Mouse (Mus musculus) ES-Bruce4 (cell line): ENCODE measurements around the gene Apol8. TPM values are rescaled to one million over a fixed set of nuclear protein-coding genes. Genes with fewer than 3 reads are reported as not detected.

Source experiments
- H3K27ac ChIP-seq: 2 replicates; pipeline ENCODE4 v1.5.1; 2012; ENCODE audit warnings: low read length, inconsistent platforms; ENCODE audit not compliant: insufficient read depth
- H3K27me3 ChIP-seq: 2 replicates; pipeline ENCODE4 v1.6.1; 2012; ENCODE audit warnings: mild to moderate bottlenecking, low read length, inconsistent platforms; ENCODE audit not compliant: control insufficient read depth, poor library complexity, insufficient read depth, severe bottlenecking
- H3K36me3 ChIP-seq: 2 replicates; pipeline ENCODE4 v1.6.1; 2012; ENCODE audit warnings: inconsistent platforms, mild to moderate bottlenecking, low read length, moderate library complexity; ENCODE audit not compliant: control insufficient read depth, poor library complexity, insufficient read depth, severe bottlenecking
- H3K4me1 ChIP-seq: one replicate; pipeline ENCODE4 v1.8.1; 2011; ENCODE audit warnings: low read length; ENCODE audit not compliant: control insufficient read depth, insufficient read depth
- H3K4me3 ChIP-seq: 2 replicates; pipeline ENCODE4 v1.5.1; 2011; ENCODE audit warnings: low read depth, mild to moderate bottlenecking, low read length
- H3K9ac ChIP-seq: 2 replicates; pipeline ENCODE4 v1.6.1; 2012; ENCODE audit warnings: low read depth, mild to moderate bottlenecking, inconsistent platforms; ENCODE audit not compliant: poor library complexity, severe bottlenecking
- H3K9me3 ChIP-seq: replicated peaks from 2 replicates; pipeline ENCODE4 v1.6.1; 2012; ENCODE audit warnings: mild to moderate bottlenecking, low read length, inconsistent platforms; ENCODE audit not compliant: control insufficient read depth, poor library complexity, insufficient read depth, severe bottlenecking
- CTCF ChIP-seq: IDR thresholded peaks from one replicate; pipeline ENCODE4 v1.8.1; 2011; ENCODE audit warnings: low read depth, low read length
- EP300 ChIP-seq: IDR thresholded peaks from 2 replicates; pipeline ENCODE4 v1.6.1; 2011; ENCODE audit warnings: low read depth, low read length; ENCODE audit not compliant: insufficient read depth
- POLR2A ChIP-seq: IDR thresholded peaks from one replicate; pipeline ENCODE4 v1.8.1; 2011; ENCODE audit warnings: low read length; ENCODE audit not compliant: insufficient read depth
- polyA plus RNA-seq: library from polyadenylated mRNA; stranded (reverse); fragments of >200 nt; gene quantifications from 2 replicates; pipeline ENCODE4 v1.2.4, GENCODE M21; 2011; ENCODE audit warnings: low read depth; ENCODE audit not compliant: missing spikeins, insufficient read depth, insufficient read length

Gene Apol8
- polyA plus RNA-seq, 1 experiment, result 1.4 TPM

DNA sequence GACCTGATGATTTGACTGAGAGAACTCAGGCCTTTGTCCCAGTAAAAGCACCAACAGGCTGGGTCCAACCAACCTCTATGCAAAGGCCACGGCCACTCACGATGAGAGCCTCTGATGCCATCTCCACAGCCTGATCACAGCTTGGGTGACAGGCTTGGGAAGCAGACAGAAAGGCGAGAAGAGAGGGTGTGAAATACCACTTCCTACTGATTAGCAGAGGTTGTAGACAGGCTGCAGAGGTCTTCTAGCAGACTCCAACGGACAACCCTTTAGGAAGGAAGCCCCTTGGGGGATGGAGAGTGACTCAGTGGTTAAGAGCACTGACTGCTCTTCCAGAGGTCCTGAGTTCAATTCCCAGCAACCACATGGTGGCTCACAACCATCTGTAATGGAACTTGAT lies 44.4 kb upstream of the Apol8 start:
- H3K27ac ChIP-seq, result peak overlapping the region; percentile 55; the same call in 1 of the 2 replicates
- no peaks in the 10 kb centered on the region for H3K9me3 ChIP-seq
- H3K9ac ChIP-seq, result no peak overlapping the region
- peaks cover 18% of the 10 kb centered on the region for H3K36me3 ChIP-seq
- TF ChIP-seq CTCF (no peak), POLR2A (no peak), EP300 (no peak)
- no peak overlapping the region for H3K4me3 ChIP-seq
- peaks cover 15% of the 10 kb centered on the region for H3K4me1 ChIP-seq
- H3K27me3 ChIP-seq, result no peaks in the 10 kb centered on the region

DNA sequence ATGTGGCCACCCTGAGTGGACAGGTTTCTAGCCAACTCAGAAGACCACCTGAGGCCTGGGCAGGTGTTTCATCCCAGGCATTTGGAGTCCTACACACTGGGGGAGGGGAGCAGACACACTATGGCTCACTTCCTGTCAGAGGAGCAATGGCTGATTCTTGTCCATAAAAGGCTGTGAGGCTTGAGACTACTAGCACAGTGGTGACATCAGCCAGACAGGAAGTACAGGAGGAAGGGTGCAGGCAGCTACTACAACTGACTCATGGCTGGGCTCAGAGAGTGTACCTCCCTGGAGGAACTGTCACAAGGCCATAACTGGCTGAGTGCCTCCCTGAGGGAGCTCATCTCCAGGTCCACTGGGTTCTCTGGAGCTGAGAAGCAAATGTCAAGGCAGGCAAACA lies 43.7 kb upstream of the Apol8 start:
- Histone ChIP-seq H3K9ac (no peak overlapping the region), H3K36me3 (peaks cover 21% of the 10 kb centered on the region), H3K27ac (peak overlapping the region; percentile 55), H3K27me3 (no peaks in the 10 kb centered on the region), H3K4me3 (no peak overlapping the region), H3K4me1 (peaks cover 15% of the 10 kb centered on the region), H3K9me3 (no peaks in the 10 kb centered on the region)
- TF ChIP-seq EP300 (no peak), POLR2A (no peak), CTCF (no peak)

DNA sequence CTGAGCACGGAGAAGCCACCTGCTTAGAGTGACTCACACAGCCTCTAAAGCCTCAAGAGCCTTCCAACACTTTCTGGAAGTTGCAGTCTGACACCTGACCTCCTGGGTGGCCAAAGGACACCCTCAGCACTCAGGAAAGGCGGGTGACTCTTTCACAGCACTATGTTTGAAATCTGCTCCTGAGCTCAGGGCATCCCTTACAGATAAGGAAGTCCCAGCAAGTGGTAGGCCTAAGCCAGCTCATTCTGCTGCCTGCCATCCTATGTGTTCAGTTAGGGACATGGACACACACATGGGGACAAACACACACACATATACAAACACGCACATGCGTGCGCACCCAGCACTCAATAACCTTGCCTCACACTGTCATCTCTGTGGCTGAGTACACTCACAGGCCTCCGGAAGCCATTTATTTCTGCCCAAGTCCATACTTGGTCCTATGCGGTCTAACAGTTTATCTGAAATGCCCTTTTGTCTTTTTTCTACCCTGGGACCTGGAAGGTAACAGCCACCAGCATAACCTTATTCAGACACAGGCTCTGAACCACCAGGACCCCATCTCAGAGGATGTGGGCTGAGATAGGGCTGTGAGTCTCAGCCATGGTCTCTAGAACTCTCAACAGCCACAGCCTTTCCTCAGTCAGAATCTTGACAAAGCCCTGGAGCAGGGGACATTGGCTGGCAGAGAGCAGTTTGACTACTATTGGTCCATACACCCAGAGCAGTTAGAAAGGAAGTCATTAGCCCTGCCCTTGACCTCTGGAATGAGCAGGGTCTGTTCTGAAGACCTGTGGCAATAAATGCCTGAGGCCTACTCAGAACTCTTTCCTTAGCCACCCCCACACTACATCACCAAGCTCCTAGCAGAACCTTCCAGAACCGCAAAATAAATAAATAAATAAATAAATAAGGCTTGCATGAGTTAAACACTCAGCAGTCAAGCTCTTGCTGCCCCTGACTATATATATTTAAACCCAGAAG lies 43.0 kb upstream of the Apol8 start:
- Histone ChIP-seq H3K27ac (peak overlapping the region; percentile 55), H3K4me3 (no peak overlapping the region), H3K9me3 (no peaks in the 10 kb centered on the region), H3K36me3 (peaks cover 20% of the 10 kb centered on the region), H3K4me1 (peaks cover 13% of the 10 kb centered on the region), H3K9ac (no peak overlapping the region), H3K27me3 (no peaks in the 10 kb centered on the region)
- TF ChIP-seq POLR2A (no peak), EP300 (no peak), CTCF (no peak)

DNA sequence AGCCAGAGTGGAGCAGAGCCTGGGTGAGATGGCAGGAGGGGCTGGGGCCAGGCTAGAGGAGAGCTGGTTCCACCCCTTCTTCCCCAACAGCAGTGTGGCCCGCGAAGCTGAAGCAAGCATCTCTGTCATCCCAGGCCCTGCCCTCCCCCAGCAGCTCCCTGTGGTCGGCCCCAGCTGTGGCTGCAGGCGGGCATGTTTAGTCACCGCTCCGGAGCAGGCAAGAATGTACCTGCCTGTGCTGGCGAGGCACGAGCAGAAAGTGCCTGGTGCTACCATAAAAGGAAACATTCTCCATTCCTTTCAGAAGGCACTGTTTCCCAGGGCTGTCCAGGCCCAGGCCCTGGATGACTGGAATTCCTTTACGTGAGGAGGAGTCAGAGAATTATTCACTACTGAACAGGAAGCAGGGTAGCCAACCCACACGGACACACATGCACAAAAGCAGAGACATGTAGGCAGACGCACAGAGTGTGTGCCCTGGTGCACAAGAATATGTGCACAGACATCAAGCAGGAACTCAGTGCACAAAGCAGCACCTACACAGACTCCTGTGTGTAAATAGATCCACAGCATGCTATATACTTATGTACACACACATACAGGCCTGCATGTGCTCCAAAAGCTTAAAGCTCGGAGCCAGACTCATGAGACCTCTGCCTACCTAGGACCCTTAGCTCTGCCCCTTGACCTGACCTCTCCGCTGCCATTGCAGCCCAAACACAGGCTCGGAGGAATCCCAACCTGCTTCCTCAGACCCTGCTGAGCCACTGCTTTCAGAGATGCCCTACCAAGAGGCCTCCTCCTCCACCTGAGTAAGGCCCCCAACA lies 42.1 kb upstream of the Apol8 start:
- Histone ChIP-seq H3K4me1 (peaks cover 13% of the 10 kb centered on the region), H3K4me3 (0 out of 2 replicates have a peak overlapping the region, but pooled peaks have one; percentile 3), H3K27me3 (no peaks in the 10 kb centered on the region), H3K9ac (0 out of 2 replicates have a peak overlapping the region, but pooled peaks have one; percentile 4), H3K27ac (peak overlapping the region; percentile 55), H3K9me3 (no peaks in the 10 kb centered on the region), H3K36me3 (peaks cover 18% of the 10 kb centered on the region)
- no peak for TF ChIP-seq CTCF
- peak; percentile 89 for TF ChIP-seq EP300
- no peak for TF ChIP-seq POLR2A

DNA sequence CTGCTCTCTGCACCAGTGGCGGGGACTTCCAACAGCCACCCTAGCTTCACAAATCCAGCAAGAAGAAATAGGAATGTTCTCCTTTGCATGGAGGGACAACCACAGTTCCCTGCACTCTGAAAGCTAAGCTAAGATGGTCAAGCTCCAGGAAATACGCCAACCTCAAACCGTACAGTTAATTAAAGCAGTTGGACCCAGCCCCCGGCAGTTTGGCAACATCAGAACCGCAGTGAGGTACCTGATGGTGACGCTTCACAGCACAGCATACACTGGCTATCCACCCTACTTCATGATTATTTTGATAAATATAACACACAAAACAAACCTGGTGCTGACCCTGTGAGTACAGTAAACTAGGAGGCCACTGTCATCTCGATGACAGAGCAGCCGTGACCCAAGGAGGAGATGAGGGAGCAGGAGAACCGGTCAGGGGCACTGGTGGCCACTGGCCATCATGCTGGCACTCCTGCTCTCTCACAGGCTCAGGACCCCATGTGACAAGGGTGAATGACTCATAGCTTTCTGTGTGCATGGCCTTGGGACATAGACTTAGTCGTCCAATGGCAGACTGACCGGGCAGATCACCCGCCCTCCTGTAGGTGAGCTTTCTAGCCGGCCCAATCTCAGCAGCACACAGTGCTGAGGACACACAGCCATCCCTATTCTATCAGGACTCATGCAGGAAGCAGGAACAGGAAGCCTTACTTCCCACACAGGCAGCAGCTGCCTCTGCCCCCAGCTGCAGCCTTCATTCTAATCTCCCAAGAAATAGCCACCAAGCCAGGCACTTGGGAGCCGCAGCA lies 41.0 kb upstream of the Apol8 start:
- H3K9me3 ChIP-seq, result no peaks in the 10 kb centered on the region
- peaks cover 13% of the 10 kb centered on the region for H3K4me1 ChIP-seq
- no peaks in the 10 kb centered on the region for H3K27me3 ChIP-seq
- peak overlapping the region; percentile 55 for H3K27ac ChIP-seq
- no peak overlapping the region for H3K4me3 ChIP-seq
- no peak for TF ChIP-seq POLR2A
- 0 out of 2 replicates have a peak overlapping the region, but pooled peaks have one; percentile 4 for H3K9ac ChIP-seq
- H3K36me3 ChIP-seq, result peaks cover 18% of the 10 kb centered on the region
